Mouse (Mus musculus) forebrain, embryonic 10.5 days (tissue): Measurements from ENCODE around the gene Ednra. TPM values are rescaled to one million over a fixed set of nuclear protein-coding genes. Genes with fewer than 3 reads are reported as not detected.
A peak's percentile ranks its signal among the peaks of the same experiment; 100 is the strongest.
"Not testable (repeated sequence)": the region's sequence is repeated elsewhere in the genome, so short reads cannot be mapped to it uniquely, and the experiment has no call there.

Experiments
- DNase-seq: peaks from one replicate; pipeline ENCODE4 v3.0.0-alpha.2; 2017; ENCODE audit warnings: low spot score; ENCODE audit errors: extremely low spot score
- H3K27ac ChIP-seq: fragments of 300-500 bp; sonication (generic); 2 replicates; pipeline ENCODE4 v1.5.1; 2016; ENCODE audit warnings: mild to moderate bottlenecking
- H3K27me3 ChIP-seq: fragments of 300-500 bp; sonication (generic); 2 replicates; pipeline ENCODE4 v1.6.1; 2016; ENCODE audit warnings: mild to moderate bottlenecking; ENCODE audit not compliant: poor library complexity, severe bottlenecking
- H3K36me3 ChIP-seq: fragments of 300-500 bp; sonication (generic); replicated peaks from 2 replicates; pipeline ENCODE4 v1.6.1; 2016; ENCODE audit warnings: mild to moderate bottlenecking, moderate library complexity
- H3K4me1 ChIP-seq: fragments of 300-500 bp; sonication (generic); 2 replicates; pipeline ENCODE4 v1.6.1; 2016
- H3K4me3 ChIP-seq: fragments of 300-500 bp; sonication (generic); 2 replicates; pipeline ENCODE4 v1.5.1; 2016; ENCODE audit warnings: mild to moderate bottlenecking, moderate library complexity
- H3K9me3 ChIP-seq: fragments of 300-500 bp; sonication (generic); 2 replicates; pipeline ENCODE4 v1.6.1; 2016; ENCODE audit warnings: mild to moderate bottlenecking, moderate library complexity
- WGBS: fragments of 180-500 bp; shearing (Covaris S2); methylation state at CpG from one replicate; pipeline ENCODE4 v1.1.7; 2016; 5-methylcytosine and 5-hydroxymethylcytosine counted together
- polyA plus RNA-seq: library from polyadenylated mRNA; unstranded; fragments of >200 nt; fragmentation: Nextera tagmentation; extraction: Ambion mirVana; gene quantifications from 2 replicates; pipeline ENCODE4 v1.2.1, GENCODE M21; 2016

The Ednra gene
- polyA plus RNA-seq, 1 experiment from 2014 or later, result 19.8 TPM

DNA sequence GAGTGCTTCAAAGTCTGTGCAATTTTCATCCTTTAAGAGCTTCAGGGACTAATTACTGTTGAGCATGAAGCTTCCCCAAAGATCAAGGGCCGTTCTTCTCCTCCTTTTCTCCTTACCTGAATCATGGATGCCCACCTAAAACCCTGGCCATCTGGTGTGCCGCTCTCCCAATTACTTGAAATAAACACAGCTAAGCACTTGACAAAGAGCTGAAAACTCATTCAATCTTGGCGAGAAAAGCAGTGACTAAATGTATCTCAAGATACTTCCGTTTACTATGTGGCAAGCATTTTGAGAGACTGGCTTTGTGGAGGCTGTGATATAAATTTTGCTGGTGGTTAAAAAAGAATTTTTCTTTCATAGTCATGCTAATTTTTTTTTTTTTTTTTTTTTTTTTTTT, 19.5 kb downstream of the Ednra start:
- H3K27me3 ChIP-seq, result no peaks in the 10 kb centered on the region
- no peak overlapping the region for H3K27ac ChIP-seq
- 87% methylated on average over 4 of the region's 4 CpGs for WGBS
- no peaks in the 10 kb centered on the region; the same call in 1 of the 2 replicates for H3K36me3 ChIP-seq
- H3K4me3 ChIP-seq, result no peak overlapping the region
- DNase-seq, result no peak
- no peaks in the 10 kb centered on the region for H3K9me3 ChIP-seq
- H3K4me1 ChIP-seq, result peaks cover 7% of the 10 kb centered on the region

DNA sequence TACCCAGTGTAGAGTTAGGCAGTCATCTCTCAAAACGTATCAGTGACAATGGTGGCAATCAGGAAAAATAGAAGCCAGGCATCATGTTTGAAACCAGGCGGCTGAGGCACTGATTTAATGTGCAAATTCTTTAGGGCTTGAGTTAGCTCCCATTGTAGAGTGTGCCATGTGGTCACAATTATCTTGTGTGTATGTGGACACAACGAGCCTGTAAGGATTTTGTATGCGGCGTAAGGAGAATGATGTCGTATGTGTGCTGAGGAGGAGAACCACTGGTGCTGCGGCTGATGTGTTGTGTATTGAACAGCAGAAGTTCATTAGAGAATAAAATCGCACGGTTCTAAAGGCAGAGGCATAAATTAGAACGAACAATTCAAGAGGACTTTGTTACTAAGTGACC, 26.2 kb downstream of the Ednra start:
- H3K4me3 ChIP-seq, result no peak overlapping the region
- DNase-seq, result no peak
- H3K27me3 ChIP-seq, result no peaks in the 10 kb centered on the region
- 78% methylated on average over 10 of the region's 10 CpGs for WGBS
- no peaks in the 10 kb centered on the region for H3K9me3 ChIP-seq
- no peaks in the 10 kb centered on the region for H3K36me3 ChIP-seq
- no peak overlapping the region for H3K27ac ChIP-seq
- H3K4me1 ChIP-seq, result peaks cover 18% of the 10 kb centered on the region

DNA sequence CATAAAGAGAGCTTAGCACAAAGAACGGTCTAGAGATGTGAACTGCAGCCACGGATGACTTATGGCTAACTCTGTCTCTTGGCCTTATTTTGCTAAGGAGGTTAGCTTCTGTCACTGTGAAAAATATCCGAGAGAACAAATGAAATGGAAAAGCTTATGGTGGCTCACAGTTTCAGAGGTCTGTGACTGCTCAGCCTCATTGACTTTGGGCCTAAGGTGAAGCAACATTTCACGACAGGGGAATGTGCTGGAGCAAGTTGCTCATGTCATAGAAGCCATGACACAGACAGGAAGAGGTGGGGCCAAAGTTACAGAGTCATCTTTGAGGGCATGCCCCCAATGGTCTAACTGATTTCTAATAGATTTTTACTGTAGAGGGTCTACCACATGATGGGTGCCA, 28.1 kb downstream of the Ednra start:
- WGBS, result 91% methylated on average over 4 of the region's 4 CpGs

DNA sequence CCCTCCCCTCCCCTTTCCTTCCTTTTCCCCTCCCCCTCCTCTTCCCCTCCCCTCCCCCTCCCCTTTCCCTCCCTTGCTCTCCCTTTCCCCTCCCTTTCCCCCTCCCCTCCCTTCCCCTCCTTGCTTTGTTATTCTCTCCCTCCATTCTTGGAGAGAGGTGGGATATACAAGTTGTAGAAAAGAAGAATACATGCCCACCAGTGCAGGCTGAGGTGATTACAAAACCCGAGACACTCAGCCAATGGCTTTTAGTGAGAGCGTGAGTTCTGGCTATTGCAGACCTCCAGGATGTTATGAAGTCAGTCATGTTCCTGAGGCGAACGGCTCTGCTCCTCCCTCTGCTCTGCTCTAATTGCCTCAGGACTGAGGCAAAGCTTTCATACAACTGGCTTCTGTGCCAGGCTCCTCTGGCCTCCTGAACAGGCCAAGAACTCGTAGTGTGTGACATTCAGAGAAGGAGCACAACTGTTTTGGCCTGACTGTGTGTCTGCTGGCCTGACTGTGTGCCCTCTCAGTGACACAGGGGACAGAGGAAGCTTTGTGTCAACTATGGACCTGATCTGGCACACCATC, 28.7 kb downstream of the Ednra start:
- no peaks in the 10 kb centered on the region for H3K9me3 ChIP-seq
- DNase-seq, result no peak
- no peaks in the 10 kb centered on the region for H3K36me3 ChIP-seq
- H3K27me3 ChIP-seq, result no peaks in the 10 kb centered on the region
- WGBS, result 47% methylated on average over 5 of the region's 5 CpGs
- peak overlapping the region; percentile 60 for H3K27ac ChIP-seq
- H3K4me3 ChIP-seq, result no peak overlapping the region
- peaks cover 18% of the 10 kb centered on the region for H3K4me1 ChIP-seq

More for the DNA sequence above, 28.1 kb downstream of the Ednra start:
- no peaks in the 10 kb centered on the region for H3K27me3 ChIP-seq
- H3K9me3 ChIP-seq, result no peaks in the 10 kb centered on the region
- no peak overlapping the region for H3K4me3 ChIP-seq
- H3K4me1 ChIP-seq, result peaks cover 18% of the 10 kb centered on the region
- no peaks in the 10 kb centered on the region for H3K36me3 ChIP-seq
- DNase-seq, result no peak
- peak overlapping the region; percentile 60; the same call in 1 of the 2 replicates for H3K27ac ChIP-seq

DNA sequence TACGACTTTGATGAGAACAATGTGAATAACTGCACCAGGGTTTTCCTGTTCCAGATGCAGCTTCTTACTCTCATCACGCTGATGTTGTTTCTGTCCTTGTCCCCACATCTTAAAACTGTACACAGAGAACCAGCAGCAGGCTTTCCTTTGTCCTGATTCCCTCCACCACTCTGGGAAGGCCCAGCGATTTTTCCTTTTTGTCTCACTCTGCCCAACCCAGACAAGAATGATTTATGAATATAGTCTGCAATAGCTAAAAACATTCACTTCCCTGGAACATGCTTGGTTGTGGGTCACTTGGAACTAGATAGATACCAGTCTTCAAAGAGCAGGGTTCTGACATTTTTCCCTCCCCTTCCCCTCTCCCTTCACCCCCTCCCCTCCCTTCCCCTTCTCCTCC, 29.2 kb downstream of the Ednra start:
- Histone ChIP-seq H3K4me3 (no peak overlapping the region), H3K27ac (0 out of 2 replicates have a peak overlapping the region, but pooled peaks have one; percentile 25), H3K27me3 (no peaks in the 10 kb centered on the region), H3K4me1 (peaks cover 18% of the 10 kb centered on the region), H3K9me3 (no peaks in the 10 kb centered on the region), H3K36me3 (no peaks in the 10 kb centered on the region)
- DNase-seq, result no peak
- 89% methylated on average over 3 of the region's 3 CpGs for WGBS

DNA sequence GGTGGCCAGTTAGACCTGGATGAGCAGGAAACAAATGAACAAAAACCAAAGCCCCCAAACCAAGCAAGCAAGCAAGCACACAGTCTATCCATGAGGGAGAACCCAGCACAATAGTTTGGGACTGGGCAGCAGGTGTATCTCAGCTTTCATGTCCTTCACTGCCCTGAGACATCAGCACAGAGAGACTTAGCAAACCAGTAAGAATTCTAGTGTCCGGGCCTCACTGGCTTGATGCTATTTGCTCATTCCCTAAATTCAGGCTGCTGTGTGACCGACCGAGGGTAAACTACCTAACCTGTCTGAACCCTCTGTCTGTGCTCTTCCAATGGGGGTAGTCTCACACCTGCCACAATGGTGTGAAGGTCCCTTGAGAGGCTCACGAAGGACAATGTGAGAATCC, 29.7 kb downstream of the Ednra start:
- WGBS, result 95% methylated on average over 4 of the region's 4 CpGs
- Histone ChIP-seq H3K4me1 (peaks cover 18% of the 10 kb centered on the region), H3K27ac (no peak overlapping the region), H3K4me3 (no peak overlapping the region), H3K9me3 (no peaks in the 10 kb centered on the region), H3K27me3 (no peaks in the 10 kb centered on the region), H3K36me3 (no peaks in the 10 kb centered on the region)
- no peak for DNase-seq

DNA sequence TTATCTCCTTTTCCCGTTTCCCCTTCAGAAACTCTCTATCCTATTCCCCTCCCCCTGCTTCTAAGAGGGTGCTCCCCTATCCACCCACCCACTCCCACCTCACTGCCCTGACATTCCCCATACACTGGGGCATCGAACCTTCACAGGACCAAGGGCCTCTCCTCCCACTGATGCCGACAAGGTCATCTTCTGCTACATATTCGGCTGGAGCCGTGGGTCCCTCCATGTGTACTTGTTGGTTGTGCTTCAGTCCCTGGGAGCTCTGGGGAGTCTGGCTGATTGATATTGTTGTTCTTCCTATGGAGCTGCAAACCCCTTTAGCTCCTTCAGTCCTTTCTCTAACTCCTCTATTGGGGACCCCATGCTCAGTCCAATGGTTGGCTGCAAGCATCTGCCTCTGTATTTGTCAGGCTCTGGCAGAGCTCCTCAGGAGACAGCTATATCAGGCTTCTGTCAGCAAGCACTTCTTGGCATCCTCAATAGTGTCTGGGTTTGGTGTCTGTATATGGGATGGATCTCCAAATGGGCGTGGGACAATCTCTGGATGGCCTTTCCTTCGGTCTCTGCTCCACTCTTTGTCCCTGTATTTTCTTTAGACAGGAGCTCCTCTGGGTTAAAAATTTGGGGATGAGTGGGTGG, 34.7 kb downstream of the Ednra start:
- not testable (repeated sequence) for H3K4me3 ChIP-seq, H3K27ac ChIP-seq, H3K27me3 ChIP-seq, H3K36me3 ChIP-seq, DNase-seq, H3K4me1 ChIP-seq, H3K9me3 ChIP-seq
- WGBS, result 90% methylated on average over 7 of the region's 7 CpGs

DNA sequence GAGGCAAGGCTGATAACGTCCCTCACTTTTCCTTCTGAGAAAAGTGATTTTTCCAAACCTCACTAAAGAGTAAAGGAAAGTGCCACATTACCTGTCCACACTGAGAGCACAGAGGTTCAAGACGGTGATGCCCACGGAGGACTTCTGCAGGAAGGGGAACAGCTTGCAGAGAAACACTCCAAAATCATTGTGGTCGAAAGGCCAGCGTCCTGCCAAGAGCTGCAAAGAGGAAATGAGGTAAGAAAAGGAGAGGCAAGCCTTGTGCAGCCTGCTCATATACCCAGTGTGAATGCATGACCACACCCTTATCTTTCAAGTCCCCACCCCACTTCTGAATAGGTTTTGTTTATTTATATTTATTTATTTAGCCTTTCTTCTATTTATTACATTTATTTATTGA, 35.3 kb downstream of the Ednra start:
- Histone ChIP-seq H3K4me1 (no peaks in the 10 kb centered on the region), H3K27me3 (no peaks in the 10 kb centered on the region), H3K36me3 (peaks cover 9% of the 10 kb centered on the region; the same call in 1 of the 2 replicates), H3K4me3 (no peak overlapping the region), H3K9me3 (no peaks in the 10 kb centered on the region), H3K27ac (no peak overlapping the region)
- WGBS, result 77% methylated on average over 5 of the region's 5 CpGs
- DNase-seq, result no peak

DNA sequence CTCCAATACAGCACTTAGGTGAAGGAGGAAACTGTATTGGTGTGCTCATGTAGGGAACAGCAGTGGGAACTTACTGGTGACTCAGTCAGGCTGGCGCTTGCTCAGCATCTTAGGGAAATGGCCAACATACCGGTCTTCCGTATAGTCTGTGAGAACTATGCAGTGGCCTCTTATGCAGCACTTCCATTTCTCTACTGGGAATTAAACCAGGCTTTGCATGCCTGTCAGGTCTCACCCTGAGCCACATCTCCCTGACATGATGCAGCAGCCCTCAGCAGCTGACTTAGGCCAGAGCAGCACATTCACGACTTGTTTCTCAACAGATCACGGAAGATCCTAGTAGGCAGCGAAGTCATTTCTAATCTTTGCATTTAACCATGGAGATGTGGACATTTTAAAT, 39.9 kb downstream of the Ednra start:
- peaks cover 9% of the 10 kb centered on the region; the same call in 1 of the 2 replicates for H3K36me3 ChIP-seq
- H3K4me3 ChIP-seq, result no peak overlapping the region
- H3K27ac ChIP-seq, result no peak overlapping the region
- WGBS, result 95% methylated on average over 6 of the region's 6 CpGs
- no peak for DNase-seq
- no peaks in the 10 kb centered on the region for H3K9me3 ChIP-seq
- no peaks in the 10 kb centered on the region for H3K27me3 ChIP-seq
- 0 out of 2 replicates have a peak, but pooled peaks cover 4% of the 10 kb centered on the region for H3K4me1 ChIP-seq

DNA sequence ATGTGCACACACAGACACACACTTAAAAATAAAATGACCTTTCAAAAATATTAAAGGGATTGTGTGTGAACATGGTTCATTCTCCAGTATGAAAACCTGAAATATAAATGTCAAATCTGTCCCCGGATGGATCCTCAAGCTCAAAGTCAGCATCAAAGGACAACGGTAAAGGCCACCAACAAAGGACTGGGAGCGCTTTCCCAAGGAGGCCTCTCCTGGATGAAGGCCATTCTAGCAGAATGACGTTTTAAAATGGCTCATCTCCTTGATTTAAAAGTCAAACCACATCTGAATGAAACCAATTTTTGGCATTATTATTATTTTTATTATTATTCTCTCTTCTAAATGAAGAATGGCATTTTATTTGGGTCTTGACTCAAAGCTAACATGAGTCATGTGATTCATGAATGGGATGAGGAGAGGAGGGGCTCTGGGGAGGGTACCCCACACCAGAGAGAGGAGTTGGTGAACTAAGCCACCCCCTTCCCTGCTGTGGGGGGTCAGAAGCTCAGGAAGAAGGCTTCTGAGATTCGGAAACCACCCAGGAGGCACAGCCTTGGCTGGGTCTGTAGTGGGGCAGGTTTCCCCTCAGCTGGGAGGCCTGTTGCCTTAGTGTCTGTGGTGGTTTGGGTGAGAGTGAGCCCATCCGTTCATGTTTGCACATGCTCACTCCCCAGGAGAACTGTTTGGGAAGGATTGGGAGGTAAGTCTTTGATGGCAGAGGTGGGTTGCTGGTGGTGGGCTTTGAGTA, 40.7 kb downstream of the Ednra start:
- Histone ChIP-seq H3K27me3 (no peaks in the 10 kb centered on the region), H3K4me1 (0 out of 2 replicates have a peak, but pooled peaks cover 4% of the 10 kb centered on the region), H3K9me3 (no peaks in the 10 kb centered on the region), H3K36me3 (peaks cover 9% of the 10 kb centered on the region; the same call in 1 of the 2 replicates), H3K4me3 (no peak overlapping the region), H3K27ac (no peak overlapping the region)
- no peak for DNase-seq
- WGBS, result 86% methylated on average over 6 of the region's 6 CpGs

DNA sequence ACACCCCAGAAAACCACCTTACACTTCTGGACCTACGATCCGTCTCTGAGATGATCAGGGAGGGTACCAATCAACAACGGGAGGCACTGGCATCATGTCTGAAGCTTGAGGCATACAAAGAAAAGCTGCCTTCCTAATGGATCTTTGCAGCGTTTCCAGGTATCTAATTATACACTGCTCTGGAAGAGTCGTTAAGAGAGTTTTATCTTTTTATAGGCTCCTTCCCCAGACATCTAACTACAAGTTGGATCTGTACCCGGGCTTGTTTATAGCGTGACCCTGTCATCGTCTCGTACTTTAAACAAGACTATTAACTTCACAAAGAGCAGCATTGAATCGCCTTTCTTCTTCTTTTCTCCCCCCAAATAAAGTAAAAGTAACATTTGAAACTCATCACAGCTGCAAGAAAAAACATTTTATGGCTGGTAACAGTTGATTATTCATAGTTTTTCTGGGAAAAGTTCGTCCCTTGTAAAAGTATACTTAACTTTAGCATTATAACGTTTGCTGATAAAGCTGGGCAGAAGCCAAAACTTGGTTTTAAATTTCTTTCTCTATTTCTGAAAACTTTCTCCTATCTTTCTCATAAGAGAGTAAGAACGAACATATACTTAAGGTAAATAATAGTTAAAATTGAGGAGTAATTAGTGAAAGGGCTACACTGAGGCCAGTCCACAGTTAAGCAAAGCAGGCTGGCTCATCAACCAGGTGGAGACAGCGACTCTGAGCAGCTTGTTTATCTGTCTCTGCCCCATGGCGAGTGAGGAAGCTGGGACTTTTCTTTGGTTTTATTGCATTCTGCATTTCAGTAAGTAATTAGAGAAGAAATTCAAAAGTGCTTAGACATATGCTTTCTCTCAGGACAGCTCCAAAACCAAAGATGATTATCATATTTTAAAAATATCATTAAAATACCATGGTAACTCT, 42.0 kb downstream of the Ednra start:
- H3K36me3 ChIP-seq, result 0 out of 2 replicates have a peak, but pooled peaks cover 5% of the 10 kb centered on the region
- 0 out of 2 replicates have a peak, but pooled peaks cover 4% of the 10 kb centered on the region for H3K4me1 ChIP-seq
- H3K9me3 ChIP-seq, result no peaks in the 10 kb centered on the region
- no peak for DNase-seq
- 79% methylated on average over 15 of the region's 15 CpGs for WGBS
- no peak overlapping the region for H3K4me3 ChIP-seq
- H3K27ac ChIP-seq, result no peak overlapping the region
- no peaks in the 10 kb centered on the region for H3K27me3 ChIP-seq

DNA sequence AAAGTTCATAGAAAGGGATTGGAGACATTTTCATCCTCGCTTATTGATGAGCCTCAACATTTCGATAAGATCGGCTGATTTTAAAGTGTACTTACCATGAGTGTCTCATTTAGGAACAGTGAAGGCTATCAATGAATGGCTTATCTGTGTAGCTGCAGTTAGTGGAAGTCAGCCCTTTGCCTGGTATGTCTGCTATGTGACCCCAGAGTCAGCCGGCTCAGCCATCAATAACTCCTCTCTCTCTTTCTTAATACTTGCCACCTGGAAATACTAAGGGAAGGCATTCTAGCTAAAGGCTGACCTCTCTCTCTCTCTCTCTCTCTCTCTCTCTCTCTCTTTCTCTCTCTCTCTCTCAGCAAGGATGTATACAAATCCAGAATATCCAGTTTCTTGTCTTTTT, 52.2 kb downstream of the Ednra start:
- 60% methylated on average over 4 of the region's 4 CpGs for WGBS
- no peaks in the 10 kb centered on the region for H3K27me3 ChIP-seq
- no peak overlapping the region for H3K4me3 ChIP-seq
- no peaks in the 10 kb centered on the region for H3K9me3 ChIP-seq
- no peak overlapping the region for H3K27ac ChIP-seq
- H3K4me1 ChIP-seq, result peaks cover 11% of the 10 kb centered on the region; the same call in 1 of the 2 replicates
- no peak for DNase-seq
- H3K36me3 ChIP-seq, result no peaks in the 10 kb centered on the region
